Mouse (Mus musculus): Measurements from ENCODE around the gene Mfap3l. TPM values are rescaled to one million over a fixed set of nuclear protein-coding genes. Genes with fewer than 3 reads are reported as not detected.
"Not testable (repeated sequence)": the region's sequence is repeated elsewhere in the genome, so short reads cannot be mapped to it uniquely, and the experiment has no call there.

Gene Mfap3l
- polyA plus RNA-seq (2015; fragmentation: Nextera tagmentation; extraction: Ambion mirVana) = 4.3 and 4.5 TPM in 2 replicates

- peaks cover 18% of the 10 kb centered on the region for H3K4me1 ChIP-seq
- under 1% methylated on average over 60 of the region's 60 CpGs for WGBS
- H3K27me3 ChIP-seq = peaks cover 25% of the 10 kb centered on the region
- ATAC-seq (replicated peaks; ENCODE audit: low FRiP score) = peak; percentile 99
- peak within 1 kb of the TSS; percentile 58 for H3K9ac ChIP-seq
- H3K4me3 ChIP-seq (replicated peaks) = peak within 1 kb of the TSS; percentile 66
- H3K9me3 ChIP-seq (replicated peaks) = no peaks in the 10 kb centered on the region
- peak within 1 kb of the TSS; percentile 61 for H3K27ac ChIP-seq
- no peaks in the 10 kb centered on the region for H3K36me3 ChIP-seq
- peak within 1 kb of the TSS; percentile 95 for H3K4me2 ChIP-seq
These were observed at the start of gene Mfap3l for GRCm38 (mm10) chr8:60632250-60632932. Gene Mfap3l, plus strand, starts transcription at chr8:60632827.

GRCm38 (mm10) chr8:60583369-60583768, 49.3 kb upstream of the Mfap3l start:
- Histone ChIP-seq H3K9ac (no peak overlapping the region), H3K4me3 (replicated peaks) (no peak overlapping the region), H3K4me2 (no peak overlapping the region), H3K9me3 (replicated peaks) (no peaks in the 10 kb centered on the region), H3K27me3 (no peaks in the 10 kb centered on the region), H3K36me3 (no peaks in the 10 kb centered on the region), H3K4me1 (no peaks in the 10 kb centered on the region), H3K27ac (no peak overlapping the region)
- WGBS = 74% methylated on average over 2 of the region's 2 CpGs
- no peak for ATAC-seq (replicated peaks; ENCODE audit: low FRiP score)

- not testable (repeated sequence) for ATAC-seq (replicated peaks; ENCODE audit: low FRiP score); H3K4me2 ChIP-seq; H3K4me1 ChIP-seq; H3K36me3 ChIP-seq; H3K9me3 ChIP-seq (replicated peaks); H3K4me3 ChIP-seq (replicated peaks); H3K27me3 ChIP-seq; H3K9ac ChIP-seq; H3K27ac ChIP-seq
- 90% methylated on average over 29 of the region's 29 CpGs for WGBS
These were observed 41.1 kb upstream of the Mfap3l start for GRCm38 (mm10) chr8:60591352-60592105.

DNA sequence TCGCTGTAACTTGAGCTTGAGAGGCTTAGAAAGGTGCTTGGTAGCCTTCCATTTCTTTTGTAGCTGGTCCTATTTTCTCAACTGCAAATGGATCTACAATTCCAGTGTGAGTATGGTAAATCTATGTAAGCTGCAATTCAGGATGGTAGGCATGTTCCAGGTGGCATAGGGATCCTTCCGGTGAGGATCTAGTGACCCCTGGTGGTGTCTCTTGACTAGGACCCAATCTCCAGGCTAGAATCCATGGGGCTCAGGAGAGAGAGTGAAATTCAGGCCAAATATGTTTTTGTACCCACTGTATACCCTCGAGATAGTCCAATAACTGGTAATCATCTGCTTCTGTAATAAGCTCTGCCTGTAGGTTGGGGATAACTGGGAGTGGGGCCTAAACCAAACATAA, 37.9 kb upstream of the Mfap3l start:
- H3K4me2 ChIP-seq = no peak overlapping the region
- H3K36me3 ChIP-seq = no peaks in the 10 kb centered on the region
- H3K27me3 ChIP-seq = no peaks in the 10 kb centered on the region
- H3K27ac ChIP-seq = no peak overlapping the region
- ATAC-seq (replicated peaks; ENCODE audit: low FRiP score) = no peak
- no peaks in the 10 kb centered on the region for H3K4me1 ChIP-seq
- no peaks in the 10 kb centered on the region for H3K9me3 ChIP-seq (replicated peaks)
- 74% methylated on average over 3 of the region's 3 CpGs for WGBS
- no peak overlapping the region for H3K9ac ChIP-seq
- H3K4me3 ChIP-seq (replicated peaks) = no peak overlapping the region

- H3K36me3 ChIP-seq = no peaks in the 10 kb centered on the region
- ATAC-seq (replicated peaks; ENCODE audit: low FRiP score) = no peak
These were observed 21.0 kb upstream of the Mfap3l start for GRCm38 (mm10) chr8:60611580-60612111.

DNA sequence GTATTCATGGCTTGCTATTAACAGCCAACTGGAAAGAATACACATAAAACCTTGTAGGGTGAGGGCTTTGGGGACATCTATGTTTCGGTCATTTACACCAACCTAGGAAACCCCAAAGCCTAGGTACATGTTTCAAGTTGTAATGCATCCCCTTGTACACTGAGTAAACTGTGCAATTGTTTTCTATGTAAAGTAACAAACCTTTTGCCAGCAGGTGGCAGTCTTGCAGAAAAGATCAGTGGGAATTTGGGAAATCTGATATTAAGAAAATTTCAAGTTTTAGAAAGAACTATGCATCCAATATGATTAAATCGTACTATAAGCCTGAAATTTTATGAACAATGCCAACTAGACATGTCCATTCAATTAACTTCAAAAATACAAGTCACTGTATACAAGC, 15.7 kb upstream of the Mfap3l start:
- no peaks in the 10 kb centered on the region for H3K9me3 ChIP-seq (replicated peaks)
- ATAC-seq (replicated peaks; ENCODE audit: low FRiP score) = no peak
- H3K36me3 ChIP-seq = no peaks in the 10 kb centered on the region
- no peak overlapping the region for H3K4me2 ChIP-seq
- no peak overlapping the region for H3K9ac ChIP-seq
- H3K27me3 ChIP-seq = no peaks in the 10 kb centered on the region
- H3K27ac ChIP-seq = no peak overlapping the region
- 26% methylated on average over 2 of the region's 2 CpGs for WGBS
- no peak overlapping the region for H3K4me3 ChIP-seq (replicated peaks)
- no peaks in the 10 kb centered on the region for H3K4me1 ChIP-seq

More at GRCm38 (mm10) chr8:60611580-60612111, 21.0 kb upstream of the Mfap3l start:
- Histone ChIP-seq H3K27me3 (no peaks in the 10 kb centered on the region), H3K9ac (no peak overlapping the region), H3K4me2 (no peak overlapping the region), H3K4me1 (no peaks in the 10 kb centered on the region), H3K27ac (no peak overlapping the region), H3K9me3 (replicated peaks) (no peaks in the 10 kb centered on the region), H3K4me3 (replicated peaks) (no peak overlapping the region)

DNA sequence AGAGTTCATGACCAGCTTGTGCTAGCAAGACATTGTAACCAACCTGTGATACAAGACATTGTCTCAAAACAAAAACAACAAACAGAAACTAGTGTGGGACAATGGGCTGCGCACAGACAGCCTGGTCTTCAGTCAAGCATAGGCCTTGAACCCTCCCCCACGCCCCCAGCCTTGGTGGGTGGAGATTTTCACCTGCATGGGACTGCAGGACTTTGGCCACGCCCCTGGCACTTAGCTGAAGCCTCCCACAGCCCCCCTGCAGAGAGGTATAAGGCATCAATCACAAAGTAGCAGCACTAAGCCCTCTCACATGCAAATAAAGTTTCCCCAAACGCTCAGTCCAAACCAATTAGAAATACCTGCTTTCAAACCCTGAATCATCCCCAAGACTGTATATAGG, 11.1 kb upstream of the Mfap3l start:
- no peak for ATAC-seq (replicated peaks; ENCODE audit: low FRiP score)
- Histone ChIP-seq H3K4me3 (replicated peaks) (no peak overlapping the region), H3K9me3 (replicated peaks) (no peaks in the 10 kb centered on the region), H3K4me1 (no peaks in the 10 kb centered on the region), H3K27ac (no peak overlapping the region), H3K27me3 (no peaks in the 10 kb centered on the region), H3K9ac (no peak overlapping the region), H3K36me3 (no peaks in the 10 kb centered on the region), H3K4me2 (no peak overlapping the region)
- WGBS = 72% methylated on average over 4 of the region's 4 CpGs

DNA sequence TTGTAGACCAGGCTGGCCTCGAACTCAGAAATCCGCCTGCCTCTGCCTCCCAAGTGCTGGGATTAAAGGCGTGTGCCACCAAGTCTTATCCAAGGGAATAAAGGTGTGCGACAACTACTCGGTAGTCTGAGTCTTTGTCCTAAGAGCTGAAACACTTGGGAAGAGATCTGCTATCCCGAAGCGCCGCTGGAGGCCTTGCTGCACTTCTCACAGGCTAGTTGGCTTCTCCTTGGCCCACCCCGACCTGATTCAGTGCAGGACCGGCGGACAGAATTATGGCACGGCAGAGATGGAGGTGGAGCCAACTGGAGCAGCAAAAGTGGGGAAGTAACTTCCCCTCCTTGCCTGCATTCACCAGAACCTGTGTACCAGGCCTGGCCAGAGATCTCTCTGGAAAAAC, 10.6 kb upstream of the Mfap3l start:
- no peaks in the 10 kb centered on the region for H3K27me3 ChIP-seq
- no peak overlapping the region for H3K4me2 ChIP-seq
- H3K4me1 ChIP-seq = no peaks in the 10 kb centered on the region
- no peak overlapping the region for H3K27ac ChIP-seq
- H3K9me3 ChIP-seq (replicated peaks) = no peaks in the 10 kb centered on the region
- ATAC-seq (replicated peaks; ENCODE audit: low FRiP score) = no peak
- no peak overlapping the region for H3K4me3 ChIP-seq (replicated peaks)
- H3K36me3 ChIP-seq = no peaks in the 10 kb centered on the region
- WGBS = 91% methylated on average over 12 of the region's 12 CpGs
- H3K9ac ChIP-seq = no peak overlapping the region

DNA sequence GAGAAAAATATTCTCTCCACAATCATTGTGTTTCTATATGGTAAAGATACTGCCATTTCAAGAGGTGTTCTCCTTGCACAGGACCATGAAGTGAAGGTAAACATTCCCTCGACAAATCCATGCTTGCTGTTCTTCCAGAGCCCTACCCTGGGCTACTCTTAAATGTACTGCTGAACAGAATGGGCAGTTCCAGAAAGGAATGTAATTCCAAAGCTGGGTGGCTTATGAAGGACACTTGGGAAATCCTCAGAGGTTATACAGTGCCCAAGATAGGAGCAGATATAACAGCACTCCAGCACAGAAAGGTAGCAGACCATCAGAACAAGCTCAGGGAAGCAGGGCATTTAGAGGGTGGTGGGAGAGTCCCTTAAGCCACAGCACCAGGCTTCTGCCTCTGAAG, 9.2 kb upstream of the Mfap3l start:
- WGBS = 70% methylated on average over 1 of the region's 1 CpGs
- Histone ChIP-seq H3K27ac (no peak overlapping the region), H3K4me3 (replicated peaks) (no peak overlapping the region), H3K4me1 (no peaks in the 10 kb centered on the region), H3K9me3 (replicated peaks) (no peaks in the 10 kb centered on the region), H3K4me2 (no peak overlapping the region), H3K36me3 (no peaks in the 10 kb centered on the region), H3K9ac (no peak overlapping the region), H3K27me3 (no peaks in the 10 kb centered on the region)
- no peak for ATAC-seq (replicated peaks; ENCODE audit: low FRiP score)

GRCm38 (mm10) chr8:60624722-60625121, 7.9 kb upstream of the Mfap3l start:
- Histone ChIP-seq H3K9me3 (replicated peaks) (no peaks in the 10 kb centered on the region), H3K27ac (no peak overlapping the region), H3K36me3 (no peaks in the 10 kb centered on the region), H3K4me2 (no peak overlapping the region), H3K4me1 (no peaks in the 10 kb centered on the region), H3K4me3 (replicated peaks) (no peak overlapping the region), H3K27me3 (peaks cover 8% of the 10 kb centered on the region), H3K9ac (no peak overlapping the region)
- WGBS = 83% methylated on average over 7 of the region's 7 CpGs
- ATAC-seq (replicated peaks; ENCODE audit: low FRiP score) = no peak

DNA sequence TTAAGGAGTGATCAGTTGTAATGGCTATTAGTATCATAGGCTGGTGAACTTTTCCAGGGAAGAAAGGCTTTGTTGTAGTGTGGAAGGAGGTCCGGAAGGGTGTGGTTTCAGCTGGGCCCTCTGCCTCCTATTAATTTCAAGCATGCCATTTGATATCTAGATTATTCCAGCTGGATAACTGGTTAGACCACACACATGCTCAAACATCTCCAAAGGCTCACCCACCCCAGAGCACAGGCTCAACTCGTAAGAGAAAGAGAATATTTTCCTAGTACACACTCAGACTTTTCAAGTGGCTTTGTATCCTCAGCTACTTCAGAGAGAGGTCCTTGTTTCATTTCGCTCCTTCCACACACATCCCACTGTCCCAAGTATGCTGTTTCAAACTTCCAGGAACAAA, 4.7 kb upstream of the Mfap3l start:
- Histone ChIP-seq H3K27ac (no peak overlapping the region), H3K9ac (no peak overlapping the region)

GRCm38 (mm10) chr8:60629059-60629458, 3.6 kb upstream of the Mfap3l start:
- ATAC-seq (replicated peaks; ENCODE audit: low FRiP score) = no peak
- H3K27ac ChIP-seq = no peak overlapping the region
- peaks cover 25% of the 10 kb centered on the region for H3K27me3 ChIP-seq
- H3K4me2 ChIP-seq = no peak overlapping the region
- no peak overlapping the region for H3K9ac ChIP-seq
- H3K36me3 ChIP-seq = no peaks in the 10 kb centered on the region
- no peak overlapping the region for H3K4me3 ChIP-seq (replicated peaks)
- H3K4me1 ChIP-seq = peaks cover 18% of the 10 kb centered on the region
- 79% methylated on average over 4 of the region's 4 CpGs for WGBS
- no peaks in the 10 kb centered on the region for H3K9me3 ChIP-seq (replicated peaks)

More for the DNA sequence above, 4.7 kb upstream of the Mfap3l start:
- Histone ChIP-seq H3K36me3 (no peaks in the 10 kb centered on the region), H3K4me2 (no peak overlapping the region), H3K4me1 (peaks cover 13% of the 10 kb centered on the region), H3K4me3 (replicated peaks) (no peak overlapping the region), H3K27me3 (peaks cover 25% of the 10 kb centered on the region), H3K9me3 (replicated peaks) (no peaks in the 10 kb centered on the region)
- 78% methylated on average over 3 of the region's 3 CpGs for WGBS
- no peak for ATAC-seq (replicated peaks; ENCODE audit: low FRiP score)
